Mouse (Mus musculus): ENCODE measurements around the gene Retreg1.

DNA sequence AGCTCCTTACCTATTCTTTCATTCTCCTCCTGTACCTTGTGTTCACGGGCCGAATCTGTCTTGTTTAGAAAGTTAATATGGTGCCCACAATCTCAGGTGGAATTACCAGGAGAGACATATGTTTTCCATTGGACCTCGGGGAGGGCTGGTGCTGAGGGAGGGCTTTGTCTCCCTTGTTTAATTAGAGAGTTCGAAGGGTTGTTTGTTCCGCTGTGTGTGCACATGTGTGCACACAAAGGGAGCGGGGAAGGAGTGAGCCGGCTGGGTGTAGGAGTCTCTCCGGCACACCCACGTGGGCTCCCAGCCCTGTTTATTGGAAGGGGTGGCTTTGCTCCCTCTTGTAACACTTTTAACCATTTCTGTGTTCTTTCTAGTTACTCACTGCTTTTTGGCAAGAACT lies 29.1 kb downstream of the Retreg1 start:
- TF ChIP-seq CHD1 (IDR thresholded peaks at IDR 0.05; ENCODE audit: low read depth, low read length) (no peak), BHLHE40 (IDR thresholded peaks at IDR 0.05; ENCODE audit: low read depth, low read length) (no peak), POLR2A (IDR thresholded peaks at IDR 0.05; ENCODE audit: low read depth, low read length) (no peak)
